In genomic region chr13:97007501-97008265, GRCm38 (mm10) we compare ENCODE assay signal across 7 mouse cellular contexts. TPM values are rescaled to one million over a fixed set of nuclear protein-coding genes. Genes with fewer than 3 reads are reported as not detected.
DNase-seq lines count a peak whose midpoint lies in the region; ATAC-seq and TF ChIP-seq lines count a peak whose summit lies in the region.

No protein-coding gene starts in this region.

- no peaks in the 10 kb centered on the region for H3K9me3 ChIP-seq in lung, embryonic 14.5 days (ENCODE audit: low read depth, low read length)
- no peaks in the 10 kb centered on the region for H3K9me3 ChIP-seq in forebrain, embryonic 10.5 days
- H3K9me3 ChIP-seq in midbrain, embryonic 10.5 days (replicated peaks), result no peaks in the 10 kb centered on the region

- DNase-seq in lung, embryonic 14.5 days, result peak; percentile 64
- DNase-seq in lung, adult 2 months, result no peak
- DNase-seq in brain, embryonic 18.5 days (ENCODE audit: low read depth, low spot score), result peak; percentile 39
- DNase-seq in forebrain, embryonic 10.5 days (ENCODE audit: extremely low spot score, low spot score), result peak; percentile 19
- peak; percentile 35 to 53 for DNase-seq in kidney, postnatal 4 days
- peak; percentile 34 for DNase-seq in midbrain, embryonic 10.5 days (ENCODE audit: low spot score)
- DNase-seq in ovary, adult 18-20 months (ENCODE audit: low spot score), result no peak

- no peak overlapping the region for H3K27ac ChIP-seq in lung, embryonic 14.5 days (ENCODE audit: low read depth)
- H3K27ac ChIP-seq in forebrain, embryonic 10.5 days, result peak overlapping the region; percentile 82
- peak overlapping the region; percentile 82 for H3K27ac ChIP-seq in midbrain, embryonic 10.5 days (replicated peaks)

- peak overlapping the region; percentile 80 for H3K4me2 ChIP-seq in lung, embryonic 14.5 days

- peak overlapping the region; percentile 39 for H3K4me3 ChIP-seq in lung, embryonic 14.5 days (ENCODE audit: low read depth, low read length)
- H3K4me3 ChIP-seq in lung, adult 2 months (replicated peaks; ENCODE audit: extremely low read depth, low read depth, low read length), result no peak overlapping the region
- H3K4me3 ChIP-seq in forebrain, embryonic 10.5 days, result peak overlapping the region; percentile 56
- peak overlapping the region; percentile 58 for H3K4me3 ChIP-seq in midbrain, embryonic 10.5 days

- H3K27me3 ChIP-seq in lung, embryonic 14.5 days (ENCODE audit: insufficient read depth, low read length), result no peaks in the 10 kb centered on the region
- peaks cover 10% of the 10 kb centered on the region for H3K27me3 ChIP-seq in forebrain, embryonic 10.5 days (ENCODE audit: poor library complexity, severe bottlenecking)
- peaks cover 4% of the 10 kb centered on the region for H3K27me3 ChIP-seq in midbrain, embryonic 10.5 days (ENCODE audit: low read depth, poor library complexity, severe bottlenecking)

- no peak for TF ChIP-seq CTCF in lung, embryonic 14.5 days (IDR thresholded peaks at IDR 0.05; ENCODE audit: low read depth)
- no peak for TF ChIP-seq CTCF in lung, adult 2 months (IDR thresholded peaks at IDR 0.05; ENCODE audit: insufficient read depth, low read length)

- H3K36me3 ChIP-seq in lung, embryonic 14.5 days (ENCODE audit: insufficient read depth), result no peaks in the 10 kb centered on the region
- no peaks in the 10 kb centered on the region for H3K36me3 ChIP-seq in forebrain, embryonic 10.5 days (replicated peaks)
- H3K36me3 ChIP-seq in midbrain, embryonic 10.5 days, result no peaks in the 10 kb centered on the region

- H3K4me1 ChIP-seq in lung, embryonic 14.5 days (ENCODE audit: insufficient read depth), result no peaks in the 10 kb centered on the region
- H3K4me1 ChIP-seq in lung, adult 2 months (ENCODE audit: control insufficient read depth, insufficient read depth, low read length), result no peaks in the 10 kb centered on the region
- peaks cover 18% of the 10 kb centered on the region for H3K4me1 ChIP-seq in forebrain, embryonic 10.5 days
- peaks cover 21% of the 10 kb centered on the region; the same call in 1 of the 2 replicates for H3K4me1 ChIP-seq in midbrain, embryonic 10.5 days

- 0% methylated on average over 18 of the region's 21 CpGs for WGBS in lung, embryonic 14.5 days
- WGBS in lung, adult 2 months, result under 1% methylated on average over 20 of the region's 21 CpGs
- WGBS in forebrain, embryonic 10.5 days, result 3% methylated on average over 19 of the region's 21 CpGs
- 3% methylated on average over 20 of the region's 21 CpGs for WGBS in midbrain, embryonic 10.5 days

- TF ChIP-seq POLR2A in lung, adult 2 months (IDR thresholded peaks at IDR 0.05; ENCODE audit: borderline replicate concordance, extremely low read depth, low read depth, low read length), result no peak

- ATAC-seq in lung, embryonic 14.5 days (ENCODE audit: insufficient read depth), result peak; percentile 85

- peak overlapping the region; percentile 40; the same call in 1 of the 2 replicates for H3K9ac ChIP-seq in lung, embryonic 14.5 days

RNA-seq across cellular contexts. Expression of gene 1700029F12Rik, which starts 26.5 kb away (rescaled TPM):
- polyA plus RNA-seq in lung, embryonic 14.5 days (2014; fragmentation: Nextera tagmentation; extraction: Ambion mirVana), result not detected in 2 replicates
- not detected in 2 replicates for polyA plus RNA-seq in lung, adult 2 months (2012; rRNA removed)
- polyA plus RNA-seq in forebrain, embryonic 10.5 days (2016; fragmentation: Nextera tagmentation; extraction: Ambion mirVana), result not detected in 2 replicates
- not detected in 2 replicates for polyA plus RNA-seq in midbrain, embryonic 10.5 days (2016; fragmentation: Nextera tagmentation; extraction: Ambion mirVana)

RNA-seq across cellular contexts. Expression of gene Fam169a, which starts 59.4 kb away (rescaled TPM):
- 2.9 and 3.7 TPM in 2 replicates for polyA plus RNA-seq in lung, embryonic 14.5 days (2014; fragmentation: Nextera tagmentation; extraction: Ambion mirVana)
- polyA plus RNA-seq in lung, adult 2 months (2012; rRNA removed), result not detected in 2 replicates
- polyA plus RNA-seq in forebrain, embryonic 10.5 days (2016; fragmentation: Nextera tagmentation; extraction: Ambion mirVana), result 11.3 and 12.2 TPM in 2 replicates
- polyA plus RNA-seq in midbrain, embryonic 10.5 days (2016; fragmentation: Nextera tagmentation; extraction: Ambion mirVana), result 9.5 and 10.6 TPM in 2 replicates

Comparison
In these comparisons a context has a peak if more than half of its experiments do, and no peak if none do; other contexts are left out.
1. DNase-seq: peak in lung, embryonic 14.5 days (single experiment), brain, embryonic 18.5 days (single experiment), forebrain, embryonic 10.5 days (single experiment), kidney, postnatal 4 days (2 of 2) and midbrain, embryonic 10.5 days (single experiment); none in lung, adult 2 months (single experiment) and ovary, adult 18-20 months (single experiment).